Mouse (Mus musculus): Measurements from ENCODE around the gene Gabrb3.
A peak's percentile ranks its signal among the peaks of the same experiment; 100 is the strongest.

Gene Gabrb3

DNA sequence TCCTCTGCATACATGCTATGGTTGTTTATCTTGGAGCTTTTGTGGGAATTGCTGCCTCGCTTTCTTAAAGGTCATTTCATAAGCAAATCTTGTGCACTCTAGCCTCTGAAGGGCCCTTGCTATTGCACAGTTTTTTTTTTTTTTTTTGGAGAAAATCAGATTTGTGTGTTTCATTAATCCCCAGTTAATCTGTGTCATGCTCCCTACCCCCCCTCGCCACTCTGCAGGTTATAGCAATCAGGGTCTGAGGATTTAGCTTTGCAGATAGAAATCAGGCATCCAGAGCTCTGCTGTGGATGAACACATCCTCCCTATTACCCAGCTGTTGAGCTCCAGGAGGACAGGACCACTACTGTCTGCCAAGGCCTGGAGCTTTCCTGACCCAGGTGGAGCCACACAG lies at the start of gene Gabrb3:
Gene Gabrb3 (plus strand): TSS at position 301 of the 400 bp plus-strand sequence.
- no peak for DNase-seq (ENCODE audit: low read depth, low spot score)

DNA sequence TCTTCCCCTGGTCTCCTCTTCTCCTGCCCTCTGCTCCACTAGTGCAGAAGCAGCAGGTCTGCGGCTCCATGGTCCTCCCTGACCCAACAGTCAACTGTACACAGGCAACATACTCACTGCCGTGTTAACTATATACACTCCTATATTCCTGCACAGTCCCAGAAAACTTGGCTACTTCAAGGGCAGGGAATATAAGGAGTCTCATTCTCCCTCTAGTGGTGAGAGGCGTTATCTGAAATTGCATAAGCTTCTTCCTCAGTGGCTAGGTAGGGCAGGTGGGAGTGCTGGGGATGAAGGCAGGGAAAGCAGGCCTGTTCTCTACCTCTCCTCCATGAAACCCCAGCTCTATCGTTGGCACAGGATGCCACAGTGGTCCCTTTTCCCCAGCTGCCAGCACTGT lies 35.4 kb upstream of the Gabrb3 start:
- peak; percentile 43 for DNase-seq (ENCODE audit: low read depth, low spot score)

DNA sequence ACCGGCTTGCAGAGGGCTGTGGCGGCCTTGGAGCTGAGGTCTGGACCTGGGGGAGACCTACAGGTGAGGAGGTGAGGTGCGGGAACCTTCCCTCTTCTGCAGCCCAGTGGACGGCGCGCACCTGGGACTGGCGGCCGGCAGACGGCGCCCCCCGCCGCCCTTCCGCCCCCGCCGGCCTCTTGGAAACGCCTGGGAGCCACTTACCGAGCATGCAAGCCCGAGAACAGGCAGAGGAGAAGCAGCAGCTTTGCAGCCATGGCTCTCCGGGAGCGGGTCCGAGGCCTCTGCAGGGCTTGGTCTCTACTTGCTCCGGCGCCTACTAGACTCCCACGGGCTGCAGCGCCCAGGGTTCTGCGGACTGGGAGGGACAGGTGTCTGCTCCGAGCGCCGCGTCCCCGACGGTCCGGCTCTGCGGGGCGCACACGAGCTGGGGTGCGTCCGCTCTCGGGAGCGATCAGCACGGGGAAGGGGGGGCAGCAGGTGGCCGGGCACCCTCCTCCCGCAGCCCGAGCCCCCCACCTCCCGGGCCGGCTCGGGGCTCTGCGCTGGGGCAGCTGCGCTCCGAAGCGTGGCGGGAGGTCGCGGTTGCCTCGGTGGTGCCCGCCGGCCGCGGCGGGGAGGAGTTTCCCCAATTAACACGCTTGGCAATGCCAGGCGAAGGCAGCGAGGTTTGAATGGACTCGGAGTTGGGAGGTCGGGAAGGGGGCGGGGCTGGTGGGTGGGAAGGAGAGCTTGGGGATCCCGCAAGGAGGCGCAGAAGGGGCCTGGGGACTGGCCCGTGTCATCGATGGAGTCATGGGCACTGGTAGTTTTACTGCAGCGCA lies 32.8 kb upstream of the Gabrb3 start, which contains the start of gene Gabrg3:
Gene Gabrg3 (minus strand): TSS at position 672 of the 824 bp plus-strand sequence.
- DNase-seq (ENCODE audit: low read depth, low spot score): no peak

DNA sequence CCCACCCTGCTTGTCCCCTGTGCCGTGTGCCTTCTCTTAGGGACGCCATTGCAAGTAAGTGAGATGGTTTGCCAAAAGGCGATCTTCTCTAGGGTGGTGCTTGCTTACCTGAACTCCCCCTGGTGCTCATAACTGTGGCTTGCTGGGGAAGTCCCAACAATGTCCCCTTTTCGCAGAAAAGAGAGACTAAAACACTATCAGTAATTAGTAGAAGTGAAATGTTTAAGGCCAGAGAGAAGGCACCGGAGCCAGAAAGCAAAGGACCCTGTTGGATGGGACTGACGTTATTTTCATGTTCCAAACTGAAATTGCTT lies 32.2 kb upstream of the Gabrb3 start:
- no peak for DNase-seq (ENCODE audit: low read depth, low spot score)

DNA sequence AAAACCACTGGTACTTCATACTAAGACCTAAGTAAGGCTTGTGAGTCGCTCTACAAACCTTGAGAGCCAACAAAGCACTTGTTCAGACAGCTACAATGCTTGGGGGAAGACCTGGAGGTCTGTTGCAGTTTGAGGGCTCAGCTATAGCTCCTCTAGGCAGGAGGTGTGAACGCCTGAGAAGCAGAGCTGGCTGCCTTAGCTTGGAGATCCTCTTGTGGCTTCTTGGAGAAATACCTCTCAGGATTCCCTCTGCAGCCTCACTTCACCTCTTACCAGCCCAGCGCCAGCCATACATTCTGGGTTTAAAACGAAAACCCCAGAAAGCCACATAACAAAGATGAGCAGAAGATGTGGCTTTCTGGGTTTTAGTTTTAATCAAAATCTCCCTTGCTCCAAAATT lies 29.4 kb upstream of the Gabrb3 start:
- no peak for DNase-seq (ENCODE audit: low read depth, low spot score)

DNA sequence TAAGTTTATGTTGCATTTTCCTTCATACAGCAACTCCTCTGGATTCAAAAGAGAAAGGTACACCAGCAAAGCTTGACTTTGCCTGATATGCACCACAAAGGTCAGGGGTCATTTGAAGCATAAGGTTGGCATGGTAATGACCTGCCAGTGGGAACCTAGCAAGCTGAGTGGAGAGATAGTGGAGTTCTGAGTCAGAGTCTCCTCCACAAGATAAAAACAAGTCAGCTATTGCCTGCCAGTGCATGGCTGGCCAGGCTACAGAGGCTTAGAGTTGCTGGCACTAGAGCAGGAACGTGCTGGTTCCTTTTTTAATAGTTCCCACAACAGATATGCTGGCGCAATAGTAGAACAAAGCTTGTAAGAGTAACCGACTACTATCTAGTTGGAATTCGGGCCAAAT lies 25.9 kb upstream of the Gabrb3 start:
- DNase-seq (ENCODE audit: low read depth, low spot score): no peak

DNA sequence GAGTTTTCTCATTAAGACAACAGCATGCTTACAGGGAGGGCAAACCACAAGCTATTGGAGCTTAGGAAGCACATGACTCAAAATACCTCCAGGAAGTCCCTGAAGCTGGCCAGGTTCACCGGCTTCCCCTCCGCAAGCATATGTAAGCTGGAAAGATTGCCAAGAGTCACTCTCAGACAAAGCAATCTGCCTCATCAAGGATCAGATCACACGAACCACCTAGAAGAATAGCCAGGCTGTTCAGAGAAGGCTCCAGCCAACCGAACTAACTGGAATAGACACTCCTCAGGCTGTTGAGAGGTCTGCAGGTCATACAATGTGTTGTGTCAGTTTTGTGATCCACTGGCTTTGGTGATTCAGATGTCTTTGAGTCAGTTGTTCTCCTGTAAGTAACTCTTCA lies 8.3 kb upstream of the Gabrb3 start:
- DNase-seq (ENCODE audit: low read depth, low spot score): no peak

DNA sequence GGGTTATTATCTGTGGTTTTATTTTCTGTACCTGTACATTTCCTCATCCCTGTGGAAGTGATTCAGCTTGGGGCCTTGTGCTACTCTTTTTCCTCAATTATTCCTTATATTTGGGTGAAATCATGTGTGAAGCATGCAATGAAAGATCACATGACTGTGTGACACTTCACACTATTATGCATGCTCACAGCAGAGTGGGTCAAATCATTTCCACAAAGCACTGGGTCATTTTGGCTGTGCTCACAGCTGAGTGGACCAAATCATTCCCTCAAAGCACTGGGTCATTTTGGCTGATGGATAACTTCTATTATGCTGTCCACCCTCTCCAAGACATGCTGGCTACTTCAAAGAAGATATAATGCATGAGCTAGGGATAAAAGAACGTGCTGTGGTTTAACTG lies 6.6 kb upstream of the Gabrb3 start:
- DNase-seq (ENCODE audit: low read depth, low spot score): no peak

DNA sequence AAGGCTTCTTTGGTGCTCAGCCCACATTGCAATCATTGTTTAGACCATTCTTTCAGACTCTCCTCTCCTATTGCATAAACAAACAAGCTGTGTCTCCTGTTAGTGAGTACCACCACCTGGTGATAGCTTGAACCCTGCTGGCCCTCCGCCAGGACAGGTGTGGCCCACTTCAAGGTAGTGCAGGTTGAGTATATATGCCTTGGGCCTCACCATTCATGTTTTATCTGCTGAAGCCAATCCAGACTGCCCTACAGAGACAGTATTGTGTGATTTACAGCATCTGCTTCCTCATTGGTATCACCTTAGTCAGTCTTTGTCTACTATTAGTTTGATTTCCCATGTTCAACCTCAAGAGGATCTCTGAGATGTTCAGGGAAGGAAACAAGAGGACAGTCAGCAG lies 1.6 kb downstream of the Gabrb3 start:
- DNase-seq (ENCODE audit: low read depth, low spot score): no peak

DNA sequence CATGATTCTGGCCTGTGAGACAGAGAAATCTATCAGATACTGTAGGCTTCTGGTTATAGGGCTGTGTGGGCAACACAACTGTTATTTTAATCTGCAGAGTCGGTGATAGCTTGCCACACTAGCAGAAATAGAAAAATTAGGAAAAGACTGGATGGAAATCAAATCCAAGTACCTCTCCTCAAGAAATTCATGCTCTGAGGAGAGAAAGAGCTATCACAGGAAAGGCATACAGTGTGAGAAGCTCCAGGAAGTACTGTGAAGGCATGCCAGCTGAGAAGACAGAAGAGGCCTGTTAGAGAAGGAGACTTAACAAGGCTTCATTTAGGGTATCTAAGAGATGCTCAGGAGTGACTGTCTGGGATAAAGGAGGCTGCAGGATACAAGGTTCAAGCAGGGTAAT lies 3.2 kb downstream of the Gabrb3 start:
- DNase-seq (ENCODE audit: low read depth, low spot score): no peak

DNA sequence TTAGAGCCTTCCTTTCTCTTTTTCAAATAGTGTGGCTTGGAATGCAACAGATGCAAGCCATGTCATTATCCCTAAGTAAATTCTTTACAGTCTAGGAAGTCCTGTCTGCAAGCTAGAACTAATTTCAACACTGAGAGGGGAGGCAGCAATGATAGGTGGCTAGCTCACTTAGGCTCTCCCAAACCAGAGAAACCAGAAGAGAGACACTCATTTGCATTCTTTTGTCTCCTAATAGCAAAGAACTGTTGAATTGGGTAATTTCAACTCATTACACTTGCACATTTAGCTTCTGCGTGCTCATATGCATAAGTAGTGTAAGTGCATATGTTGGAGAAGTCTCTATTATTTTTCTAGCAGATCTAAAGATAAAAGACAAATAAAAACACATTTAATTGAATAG lies 28.7 kb downstream of the Gabrb3 start:
- no peak for DNase-seq (ENCODE audit: low read depth, low spot score)

DNA sequence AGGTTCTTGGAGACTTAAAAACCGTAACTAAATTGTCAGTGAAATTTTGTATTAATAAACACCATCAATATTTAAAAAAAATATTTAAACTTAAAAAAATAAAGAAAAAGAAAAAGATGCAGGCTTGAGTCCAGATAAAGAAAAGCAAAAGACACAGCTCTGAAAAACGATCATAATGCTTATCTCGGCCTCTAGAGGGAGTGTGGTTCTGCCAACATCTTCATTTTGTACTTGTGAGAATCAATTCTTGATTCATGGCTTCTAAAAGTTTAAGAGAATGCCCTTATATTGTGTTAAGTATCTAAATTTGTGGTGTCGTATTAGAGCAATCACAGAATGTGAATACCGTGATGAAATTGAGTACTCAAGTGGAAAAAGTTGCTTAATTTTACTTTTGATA lies 40.9 kb downstream of the Gabrb3 start:
- DNase-seq (ENCODE audit: low read depth, low spot score): no peak

DNA sequence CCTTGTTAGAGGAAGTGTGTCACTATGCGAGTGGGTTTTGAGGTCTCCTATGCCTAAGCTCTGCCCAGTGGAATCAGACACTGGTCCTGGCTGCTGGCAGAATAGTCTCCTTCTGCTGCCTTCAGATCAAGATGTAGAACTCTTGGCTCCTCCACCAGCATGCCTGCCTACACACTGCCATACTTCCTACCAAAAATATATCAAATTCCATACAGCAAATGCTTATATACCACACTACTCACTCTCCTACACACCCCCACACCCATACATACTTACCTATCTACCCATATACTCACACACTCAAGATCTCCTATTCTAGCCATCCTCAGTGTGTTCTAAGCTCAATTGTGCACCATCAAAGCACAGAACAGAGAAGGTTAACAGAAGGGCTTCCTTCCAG lies 51.8 kb downstream of the Gabrb3 start:
- no peak for DNase-seq (ENCODE audit: low read depth, low spot score)

DNA sequence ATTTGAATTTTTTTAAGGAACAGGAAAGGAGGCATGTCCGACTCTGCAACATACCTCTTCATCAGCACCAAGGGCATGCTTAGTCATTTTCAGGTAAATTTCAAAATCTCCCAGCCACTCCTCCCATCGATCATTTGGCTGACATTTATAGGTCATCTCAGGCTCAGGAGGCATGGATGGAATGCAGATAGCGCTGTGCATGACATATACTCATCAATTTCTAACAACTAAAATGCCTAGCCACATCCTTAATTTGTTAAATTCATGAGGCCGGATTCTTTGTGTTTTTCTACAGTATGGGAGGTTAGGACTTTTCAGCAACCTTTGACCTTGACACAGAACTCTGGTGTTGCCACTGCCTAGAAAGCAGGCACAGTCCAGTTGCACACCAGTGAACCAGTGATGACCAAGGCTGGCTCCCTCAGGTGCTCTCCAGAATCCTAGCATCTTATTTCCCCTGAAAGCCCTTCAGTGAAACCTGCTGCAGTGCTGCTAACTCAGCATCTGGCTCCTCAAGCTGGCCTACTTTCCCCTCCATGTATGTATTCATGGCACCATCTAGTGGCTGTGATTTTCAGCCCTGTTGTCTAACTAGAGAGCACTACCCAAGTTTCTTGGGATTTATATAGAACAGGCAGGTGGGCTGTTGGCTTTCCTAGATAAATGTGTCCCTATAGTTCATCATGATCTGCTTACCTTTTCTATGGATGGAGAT lies 54.5 kb downstream of the Gabrb3 start:
- peak; percentile 39 for DNase-seq (ENCODE audit: low read depth, low spot score)

DNA sequence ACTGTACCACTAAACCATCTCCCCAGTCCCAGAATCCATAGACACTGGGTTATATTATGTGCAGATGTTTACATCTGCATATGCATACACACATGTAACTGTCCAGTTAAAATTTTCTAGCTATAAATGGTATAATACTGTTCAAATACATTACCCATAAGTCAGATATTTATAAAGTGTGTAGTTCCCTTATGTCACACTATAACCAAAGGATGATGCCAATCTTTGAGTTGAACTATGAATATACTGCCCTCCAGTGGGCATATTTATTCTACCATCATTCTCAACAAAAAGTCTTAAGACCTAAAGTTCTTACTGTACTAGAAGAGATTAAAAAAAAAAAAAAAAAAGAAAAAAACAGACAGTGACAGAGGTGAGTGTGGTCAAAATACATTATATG lies 63.4 kb downstream of the Gabrb3 start:
- peak; percentile 40 for DNase-seq (ENCODE audit: low read depth, low spot score)

DNA sequence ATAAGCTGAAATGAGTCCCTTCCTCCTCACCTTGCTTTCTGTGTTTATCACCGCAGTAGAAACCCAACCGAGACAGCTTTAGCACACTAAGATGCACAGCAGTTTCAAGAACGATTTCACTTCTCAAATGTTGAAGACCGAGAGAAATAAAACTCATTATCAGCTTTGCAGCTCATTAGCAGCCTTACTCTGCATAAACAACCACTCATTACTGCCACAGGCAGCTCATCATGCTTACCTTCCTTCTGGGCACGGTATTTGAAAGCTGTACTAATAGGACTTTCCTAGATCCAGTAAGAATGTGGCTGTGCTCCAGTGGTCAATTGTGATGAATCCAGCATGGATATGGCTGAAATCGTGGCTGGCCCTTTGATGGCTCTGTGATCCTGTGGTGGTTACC lies 67.4 kb downstream of the Gabrb3 start:
- DNase-seq (ENCODE audit: low read depth, low spot score): no peak

DNA sequence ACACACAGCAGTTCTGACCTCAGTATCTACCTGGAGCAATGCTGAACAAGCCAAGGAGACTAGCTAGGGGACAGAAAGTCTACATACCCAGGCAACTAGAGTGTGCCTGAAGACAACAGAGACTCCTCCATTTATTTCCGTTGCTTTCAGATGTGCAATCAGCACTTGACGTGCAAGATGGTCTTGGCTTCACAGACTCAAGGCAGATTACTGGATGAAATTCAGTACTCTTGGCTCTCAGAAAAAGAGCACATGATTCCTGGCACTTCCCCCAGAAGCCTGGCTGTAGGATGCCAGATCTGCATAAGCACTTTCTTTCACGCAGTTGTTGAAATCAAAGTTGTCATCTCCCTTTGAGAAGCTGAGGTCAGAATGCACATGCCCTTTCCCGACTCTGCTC lies 72.3 kb downstream of the Gabrb3 start:
- peak; percentile 1 for DNase-seq (ENCODE audit: low read depth, low spot score)

DNA sequence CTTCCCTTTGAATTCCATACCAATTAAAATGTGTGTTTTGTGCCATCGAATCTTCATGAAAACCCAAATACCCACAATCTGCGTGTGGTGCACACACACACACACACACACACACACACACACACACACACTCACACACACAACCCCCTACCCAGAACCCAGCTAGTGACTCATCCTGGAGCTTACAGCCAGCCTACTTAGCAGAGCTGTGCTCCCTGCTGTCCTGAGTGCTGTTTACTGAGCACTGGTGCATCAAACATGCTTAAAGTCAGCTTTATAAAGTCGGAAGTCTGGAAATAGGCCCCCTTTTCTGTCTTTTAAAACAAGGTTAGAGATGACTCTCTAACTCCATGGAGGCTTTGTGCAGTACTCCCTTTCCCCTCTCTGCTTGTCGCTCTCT lies 83.3 kb downstream of the Gabrb3 start:
- no peak for DNase-seq (ENCODE audit: low read depth, low spot score)

DNA sequence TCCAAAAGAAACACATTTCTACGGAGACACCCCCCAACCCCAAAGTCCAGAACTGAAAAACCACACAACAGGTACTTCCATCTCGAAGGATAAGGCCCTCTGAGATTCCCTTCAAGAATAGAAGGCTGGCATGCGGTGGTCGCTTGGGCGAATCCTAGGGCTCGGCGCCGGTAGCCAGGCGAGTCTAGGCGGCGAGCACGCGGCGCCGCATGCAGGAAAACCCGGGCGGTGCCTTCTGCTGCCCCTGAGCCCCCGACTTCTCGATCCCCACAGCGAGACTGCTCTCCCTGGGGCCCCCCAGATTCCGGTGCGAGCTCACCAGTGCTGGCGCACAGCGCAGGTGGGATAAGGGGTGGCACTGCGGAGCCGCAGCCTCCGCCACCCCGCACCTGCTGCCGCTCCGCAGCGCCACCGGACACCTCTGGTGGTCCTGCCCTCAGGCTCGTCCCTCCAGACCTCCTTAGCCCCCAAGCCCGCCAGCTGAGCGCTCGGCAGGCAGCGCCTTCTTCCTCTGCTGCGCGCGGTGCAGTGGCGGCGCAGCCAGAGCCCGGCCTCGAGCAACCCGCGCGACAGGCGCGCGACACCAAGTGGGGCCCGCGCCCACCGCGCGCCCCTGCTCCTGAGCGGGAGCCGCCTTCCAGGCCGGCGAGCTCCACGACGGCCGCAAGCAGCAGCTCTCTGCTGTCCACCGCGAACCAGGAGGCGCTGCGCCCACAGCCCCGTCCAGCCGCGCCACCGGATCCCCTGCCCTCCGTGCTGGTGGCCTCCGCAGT lies 89.6 kb downstream of the Gabrb3 start:
- no peak for DNase-seq (ENCODE audit: low read depth, low spot score)

DNA sequence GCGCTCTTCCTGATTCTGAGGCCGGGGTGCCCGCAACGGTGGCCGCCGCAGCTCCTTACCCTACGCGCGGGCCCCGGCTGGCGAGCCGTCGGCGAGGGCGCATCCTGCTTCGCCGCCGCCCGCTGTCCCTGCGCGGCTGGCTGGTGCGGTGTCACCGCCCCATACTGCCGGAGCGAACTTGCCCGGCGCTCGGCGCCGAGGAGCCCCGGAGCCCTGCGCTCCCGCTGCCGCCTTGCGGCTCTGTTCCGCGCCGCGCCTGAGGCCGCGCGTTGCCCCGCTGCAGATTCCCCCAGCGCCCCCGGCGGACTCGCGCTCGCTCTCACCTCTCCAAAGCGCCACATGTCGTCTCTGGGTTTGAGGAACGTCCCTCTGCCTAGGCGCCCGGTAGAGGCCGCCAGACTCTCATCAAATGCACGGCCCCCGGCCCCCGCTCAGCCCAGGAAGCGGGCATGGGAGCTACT lies 90.2 kb downstream of the Gabrb3 start, which contains the start of gene Gabra5:
Gene Gabra5 (minus strand): TSS at position 379 of the 461 bp plus-strand sequence.
- no peak for DNase-seq (ENCODE audit: low read depth, low spot score)

DNA sequence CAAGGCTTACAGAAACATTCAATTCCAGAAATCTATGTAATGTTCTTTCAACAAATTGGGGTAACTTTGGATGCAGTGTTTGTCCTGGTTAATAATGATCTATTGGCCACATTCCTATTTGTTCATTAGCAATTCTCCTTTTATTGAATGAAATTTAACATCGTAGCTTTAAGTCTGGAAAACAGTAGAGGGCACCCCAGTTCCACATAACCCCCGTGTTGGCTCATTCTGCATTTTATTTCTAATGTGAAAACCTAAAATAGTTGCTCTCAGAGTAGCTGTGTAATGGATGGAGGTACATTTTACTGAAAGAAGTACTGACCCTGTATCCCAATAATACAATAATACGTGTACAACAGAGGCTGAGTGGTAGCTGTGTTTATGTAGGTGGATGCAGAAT lies 93.5 kb downstream of the Gabrb3 start:
- DNase-seq (ENCODE audit: low read depth, low spot score): peak; percentile 10

DNA sequence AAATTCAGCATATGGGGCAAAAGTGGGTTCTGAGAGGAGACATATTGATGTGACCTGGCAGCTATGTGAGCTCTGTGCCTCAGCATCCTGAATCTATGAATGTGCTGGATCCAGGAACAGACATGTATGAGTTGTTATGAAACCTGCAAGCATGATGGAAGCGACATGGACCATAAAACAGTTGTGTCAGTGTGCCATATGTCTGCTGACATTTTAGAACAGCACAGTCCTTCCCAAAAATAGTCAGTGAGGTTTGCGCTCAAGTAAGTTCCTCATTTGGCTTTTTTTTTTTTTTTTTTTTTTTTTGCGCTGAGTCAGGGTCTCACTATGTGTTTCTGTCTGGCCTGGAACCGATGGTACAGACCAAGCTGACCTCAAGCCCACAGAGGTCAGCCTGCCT lies 110.0 kb downstream of the Gabrb3 start:
- DNase-seq (ENCODE audit: low read depth, low spot score): no peak

All from 3T3-L1 (cell line).